Mouse (Mus musculus) thymus, adult 2 months (tissue): ENCODE data around the gene Xpo4. TPM values are rescaled to one million over a fixed set of nuclear protein-coding genes. Genes with fewer than 3 reads are reported as not detected.

Experiments
- DNase-seq: peaks from one replicate; pipeline ENCODE4 v3.0.0; 2021
- H3K27ac ChIP-seq: fragments of 200-500 bp; 2 replicates; pipeline ENCODE4 v1.5.1; 2012; ENCODE audit warnings: low read length, control low read depth; ENCODE audit not compliant: control insufficient read depth, insufficient read depth
- H3K27me3 ChIP-seq: fragments of 200-500 bp; 2 replicates; pipeline ENCODE4 v1.6.1; 2012; ENCODE audit warnings: mild to moderate bottlenecking, low read length, moderate library complexity, mixed read lengths; ENCODE audit not compliant: control insufficient read depth, insufficient read depth
- H3K36me3 ChIP-seq: fragments of 200-500 bp; 2 replicates; pipeline ENCODE4 v1.6.1; 2012; ENCODE audit warnings: mild to moderate bottlenecking, low read length, moderate library complexity; ENCODE audit not compliant: control insufficient read depth, insufficient read depth
- H3K4me1 ChIP-seq: fragments of 200-500 bp; replicated peaks from 2 replicates; pipeline ENCODE4 v1.6.1; 2012; ENCODE audit warnings: low read length; ENCODE audit not compliant: control insufficient read depth, insufficient read depth
- H3K4me3 ChIP-seq: fragments of 200-500 bp; 2 replicates; pipeline ENCODE4 v1.5.1; 2012; ENCODE audit warnings: mild to moderate bottlenecking, low read length, control low read depth, moderate library complexity; ENCODE audit not compliant: control insufficient read depth, insufficient read depth
- CTCF ChIP-seq: fragments of 200-500 bp; IDR thresholded peaks from 2 replicates; pipeline ENCODE4 v1.5.1; 2012; ENCODE audit warnings: mild to moderate bottlenecking, control low read depth, low read length, moderate library complexity, borderline replicate concordance; ENCODE audit not compliant: control insufficient read depth, poor library complexity, insufficient read depth; ENCODE audit errors: extremely low read depth
- POLR2A ChIP-seq: fragments of 200-500 bp; IDR thresholded peaks from 2 replicates; pipeline ENCODE4 v1.6.1; 2012; ENCODE audit warnings: mild to moderate bottlenecking, low read length, control low read depth, moderate library complexity; ENCODE audit not compliant: control insufficient read depth, poor library complexity, insufficient read depth; ENCODE audit errors: extremely low read depth
- WGBS: fragments of 180-500 bp; shearing (Covaris S2); methylation state at CpG from one replicate; pipeline ENCODE4 v1.1.7; 2018; 5-methylcytosine and 5-hydroxymethylcytosine counted together
- polyA plus RNA-seq: library from polyadenylated mRNA; depleted of rRNA; stranded (reverse); fragments of >200 nt; gene quantifications from 2 replicates; pipeline ENCODE4 v1.2.3, GENCODE M21; 2012; rRNA removed

Xpo4 gene
- polyA plus RNA-seq, result 5.9 and 6.9 TPM in 2 replicates

DNA sequence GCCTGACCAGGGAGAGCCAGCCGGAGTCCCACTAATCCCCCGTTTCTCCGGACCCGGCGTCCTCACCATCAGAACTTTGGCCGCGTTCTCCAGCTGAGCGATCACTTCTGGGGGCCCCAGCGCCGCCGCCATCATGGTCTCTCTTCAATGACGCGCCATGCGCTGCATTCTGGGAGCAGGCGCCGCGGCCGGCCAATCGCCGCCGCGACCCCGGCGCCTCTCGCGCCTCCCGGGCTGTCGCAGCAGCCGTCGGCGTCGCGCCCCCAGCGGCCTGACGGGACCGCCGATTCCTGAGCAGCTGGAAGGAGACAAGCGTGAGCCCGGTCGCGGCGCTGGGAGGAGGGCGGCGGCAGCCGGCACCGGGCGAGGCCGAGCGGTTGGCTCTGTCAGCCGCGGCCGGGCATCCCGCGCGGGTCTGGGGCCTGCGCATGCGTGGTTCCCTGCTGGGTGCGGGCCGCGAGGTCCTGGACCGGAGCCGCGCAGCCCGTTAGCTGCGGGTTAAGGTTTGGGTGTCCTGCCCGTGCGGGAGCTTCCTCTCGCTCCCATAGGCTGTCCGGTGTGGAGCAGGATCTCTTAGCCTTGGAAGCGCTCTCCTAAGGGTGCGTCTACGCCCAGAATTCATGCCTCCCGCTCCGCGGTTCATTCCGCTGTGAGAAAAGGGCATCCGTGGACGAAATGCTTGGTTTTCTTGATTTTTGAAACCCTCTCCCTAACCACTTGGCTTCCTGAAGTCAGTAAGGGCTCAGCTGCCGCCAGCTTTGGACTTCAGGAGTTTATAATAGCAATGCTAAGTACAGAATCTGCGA lies at the start of gene Xpo4:
Gene Xpo4, minus strand, starts transcription at position 609 of the 806 bp plus-strand sequence.
- under 1% methylated on average over 80 of the region's 80 CpGs for WGBS
- peak within 1 kb of the TSS; percentile 35 for H3K27ac ChIP-seq
- no peaks in the 10 kb centered on the region for H3K27me3 ChIP-seq
- peak within 1 kb of the TSS; percentile 98 for H3K4me3 ChIP-seq
- DNase-seq, result peak; percentile 76
- no peaks in the 10 kb centered on the region for H3K36me3 ChIP-seq
- TF ChIP-seq POLR2A (peak; percentile 78), CTCF (peak; percentile 88; the same call in 1 of the 2 replicates)
- H3K4me1 ChIP-seq, result peaks cover 4% of the 10 kb centered on the region

DNA sequence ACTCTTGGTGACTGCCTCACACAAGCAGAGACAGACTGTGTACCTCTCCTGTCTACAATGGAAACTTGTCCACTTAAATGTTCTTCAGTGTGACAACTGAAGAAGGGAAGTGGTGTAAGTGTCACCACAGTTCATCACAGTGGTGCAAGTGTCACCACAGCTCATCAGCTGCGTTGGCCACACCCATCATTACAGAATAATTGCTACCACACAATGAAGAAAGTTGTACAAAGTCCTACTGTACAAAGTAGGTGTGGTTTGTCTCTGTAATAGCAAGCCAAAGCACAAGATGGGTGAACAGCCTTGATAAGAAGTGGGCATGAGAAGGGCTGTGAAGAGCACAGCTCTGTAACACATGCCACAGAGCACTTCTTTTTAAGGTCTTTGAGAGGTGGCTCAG lies 47.7 kb upstream of the Xpo4 start:
- Histone ChIP-seq H3K4me1 (peaks cover 3% of the 10 kb centered on the region; the same call in 1 of the 2 replicates), H3K27me3 (no peaks in the 10 kb centered on the region), H3K27ac (no peak overlapping the region), H3K4me3 (no peak overlapping the region), H3K36me3 (no peaks in the 10 kb centered on the region)
- no peak for DNase-seq
- 49% methylated on average over 1 of the region's 1 CpGs for WGBS
- TF ChIP-seq CTCF (no peak), POLR2A (no peak)

DNA sequence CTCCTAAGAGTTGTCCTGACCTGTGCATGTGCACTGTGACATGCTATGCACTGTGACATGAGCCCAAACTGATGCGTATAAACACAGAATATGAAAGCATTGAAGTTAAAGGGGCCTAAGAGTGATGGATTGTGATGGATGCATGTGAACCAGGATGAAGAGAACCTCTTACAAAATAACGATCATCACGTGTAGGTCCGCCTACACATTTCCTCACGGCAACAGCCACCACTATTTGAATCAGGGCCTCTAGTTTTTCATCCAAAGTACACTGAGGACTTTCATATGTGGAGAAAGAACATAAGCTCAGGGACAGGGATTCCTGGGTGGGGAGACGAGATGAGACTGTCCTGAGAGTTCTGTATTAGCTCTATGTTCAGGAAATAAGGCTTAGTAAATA lies 45.8 kb upstream of the Xpo4 start:
- Histone ChIP-seq H3K4me1 (peaks cover 3% of the 10 kb centered on the region; the same call in 1 of the 2 replicates), H3K4me3 (no peak overlapping the region), H3K27ac (no peak overlapping the region), H3K36me3 (no peaks in the 10 kb centered on the region), H3K27me3 (no peaks in the 10 kb centered on the region)
- 87% methylated on average over 6 of the region's 6 CpGs for WGBS
- DNase-seq, result no peak
- TF ChIP-seq CTCF (no peak), POLR2A (no peak)

DNA sequence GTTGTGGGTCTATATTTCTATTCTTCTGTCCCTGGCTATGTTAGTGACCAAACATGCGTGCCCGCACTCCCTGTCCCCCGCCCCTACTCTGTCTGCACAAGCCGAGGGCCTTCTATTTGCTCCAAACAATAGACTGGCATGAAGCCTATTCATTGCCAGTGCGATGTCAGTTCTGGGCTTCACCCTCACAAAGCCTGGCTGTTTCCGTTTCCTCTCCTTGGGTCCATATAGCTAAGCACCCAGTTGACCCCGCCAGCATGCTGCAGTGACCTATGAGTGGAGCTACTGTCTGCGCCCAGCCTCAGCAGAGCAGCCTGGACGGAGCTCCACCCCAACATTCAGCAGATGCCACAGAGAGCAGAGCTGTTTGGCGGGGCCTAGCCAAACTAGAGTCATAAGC lies 43.9 kb upstream of the Xpo4 start:
- 97% methylated on average over 10 of the region's 10 CpGs for WGBS

DNA sequence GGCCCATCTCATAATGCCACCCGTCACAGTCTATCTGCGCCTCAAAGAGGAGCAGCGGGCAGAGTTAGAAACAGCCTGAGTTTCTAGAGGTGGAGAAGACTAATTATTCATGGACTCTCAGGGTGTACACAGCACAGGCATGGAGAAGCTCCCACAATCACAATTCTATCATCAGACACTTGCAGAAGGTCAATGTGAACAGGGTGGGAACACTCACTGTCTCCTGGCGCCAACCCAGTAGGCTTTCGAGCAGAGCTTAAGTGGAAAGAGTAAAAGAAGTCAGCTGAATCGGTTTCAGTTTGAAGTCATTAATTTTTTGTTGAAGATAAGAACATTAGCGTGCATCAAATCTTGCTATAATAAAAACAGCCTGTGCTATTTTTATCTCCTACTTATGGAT lies 43.4 kb upstream of the Xpo4 start:
- 94% methylated on average over 7 of the region's 7 CpGs for WGBS
- Histone ChIP-seq H3K27ac (no peak overlapping the region), H3K36me3 (no peaks in the 10 kb centered on the region), H3K4me1 (peaks cover 3% of the 10 kb centered on the region; the same call in 1 of the 2 replicates), H3K4me3 (no peak overlapping the region), H3K27me3 (no peaks in the 10 kb centered on the region)
- DNase-seq, result no peak
- TF ChIP-seq CTCF, result no peak
- TF ChIP-seq POLR2A, result no peak

More for the DNA sequence above, 43.9 kb upstream of the Xpo4 start:
- no peak overlapping the region for H3K27ac ChIP-seq
- peaks cover 3% of the 10 kb centered on the region; the same call in 1 of the 2 replicates for H3K4me1 ChIP-seq
- no peak for DNase-seq
- H3K27me3 ChIP-seq, result no peaks in the 10 kb centered on the region
- TF ChIP-seq POLR2A (no peak), CTCF (no peak)
- H3K36me3 ChIP-seq, result no peaks in the 10 kb centered on the region
- H3K4me3 ChIP-seq, result no peak overlapping the region

DNA sequence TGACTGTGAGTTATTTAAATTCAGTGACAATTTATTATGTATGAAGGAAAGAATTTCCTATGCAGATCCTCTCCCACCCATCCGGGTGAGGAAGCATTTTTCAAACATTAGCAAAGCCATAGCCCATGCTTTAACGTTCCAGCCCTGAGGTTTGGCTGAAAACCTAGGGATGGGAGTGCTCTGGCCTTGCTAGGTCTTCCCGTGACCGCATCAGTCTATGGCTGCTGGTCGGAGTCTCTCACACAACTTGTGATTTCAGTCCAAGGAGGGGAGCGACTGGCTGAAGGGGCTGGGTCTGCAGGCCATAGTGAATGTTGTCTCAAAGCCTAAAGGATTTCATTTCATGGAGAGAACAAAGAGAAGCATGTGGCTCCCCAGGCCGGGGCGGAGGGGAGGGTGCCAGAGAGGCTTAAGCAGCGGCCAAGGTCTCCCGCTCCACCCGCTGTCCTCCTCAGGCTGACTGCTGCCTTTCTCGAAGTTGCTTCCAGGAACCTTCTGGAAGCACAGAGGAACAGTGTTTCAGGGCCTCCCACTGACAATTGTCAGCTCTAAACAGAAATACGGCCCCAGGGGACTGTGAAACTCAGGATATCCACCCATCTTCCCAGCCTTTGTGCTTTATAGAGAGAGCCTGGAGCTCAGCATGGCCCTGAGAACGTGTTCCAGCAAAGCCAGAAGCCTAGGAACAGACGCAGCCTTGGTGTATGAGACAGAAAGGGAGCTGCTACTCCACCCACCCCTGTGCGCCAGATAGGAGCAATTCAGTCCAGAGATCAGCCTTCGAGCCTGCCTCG lies 42.1 kb upstream of the Xpo4 start:
- TF ChIP-seq POLR2A (no peak), CTCF (no peak)
- Histone ChIP-seq H3K36me3 (no peaks in the 10 kb centered on the region), H3K27ac (no peak overlapping the region), H3K4me3 (no peak overlapping the region), H3K4me1 (no peaks in the 10 kb centered on the region), H3K27me3 (no peaks in the 10 kb centered on the region)
- DNase-seq, result no peak
- WGBS, result 88% methylated on average over 18 of the region's 18 CpGs
